Mouse (Mus musculus): Measurements from ENCODE around the gene Ifna4.

Ifna4 gene

DNA sequence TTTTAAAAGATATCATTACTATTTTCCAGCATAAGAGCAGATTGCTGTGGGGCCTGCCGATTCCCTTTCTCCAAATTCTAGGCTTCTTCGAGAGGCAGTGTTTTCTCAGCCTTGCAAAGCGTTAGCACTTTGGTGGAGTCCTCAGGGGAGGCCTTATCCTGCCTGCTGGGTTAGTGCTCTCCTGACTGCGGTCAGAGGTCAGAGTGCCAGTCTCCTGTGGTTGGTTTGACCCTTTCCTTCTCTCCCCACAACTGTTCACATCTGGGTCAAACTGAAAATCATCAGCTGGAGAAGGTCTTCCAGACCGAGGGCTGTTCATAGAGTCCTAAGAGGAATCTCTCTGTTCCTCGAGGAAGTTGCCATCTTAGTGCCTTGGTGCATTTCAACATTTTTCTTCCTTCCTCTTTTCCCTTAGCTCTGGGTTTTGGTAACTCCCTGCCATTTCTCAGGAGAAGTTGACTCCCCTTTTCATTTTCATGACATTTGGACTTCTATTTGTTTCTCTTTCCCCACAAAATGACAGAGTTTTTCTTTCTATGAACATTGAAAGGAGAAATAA lies 23.4 kb downstream of the Ifna4 start:
- DNase-seq (ENCODE audit: low read depth, low spot score): no peak

DNA sequence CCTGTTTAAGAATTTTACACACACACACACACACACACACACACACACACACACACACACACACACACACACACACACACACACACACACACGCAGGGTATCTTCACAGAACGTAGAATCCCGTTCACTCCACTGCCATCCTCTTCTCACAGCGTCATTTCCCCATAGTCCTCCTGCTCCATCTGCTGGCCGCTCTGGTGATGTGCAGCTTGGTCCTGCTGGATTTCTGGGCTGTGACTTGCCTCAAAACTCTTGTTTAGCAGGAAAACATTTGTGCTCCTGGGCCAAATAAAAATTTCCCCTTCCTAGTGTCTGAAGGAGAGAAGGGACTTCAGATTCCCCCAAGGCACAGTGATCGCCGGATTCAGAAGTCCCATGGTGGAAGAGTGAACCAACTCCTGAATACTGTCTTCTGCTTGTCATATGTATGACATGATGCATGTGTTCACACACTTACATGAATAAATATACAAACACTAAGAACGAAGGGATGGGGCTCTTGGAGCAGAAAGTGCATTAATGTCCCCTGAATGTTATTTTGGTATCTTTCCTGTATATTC lies 25.8 kb downstream of the Ifna4 start:
- DNase-seq (ENCODE audit: low read depth, low spot score): peak; percentile 34

DNA sequence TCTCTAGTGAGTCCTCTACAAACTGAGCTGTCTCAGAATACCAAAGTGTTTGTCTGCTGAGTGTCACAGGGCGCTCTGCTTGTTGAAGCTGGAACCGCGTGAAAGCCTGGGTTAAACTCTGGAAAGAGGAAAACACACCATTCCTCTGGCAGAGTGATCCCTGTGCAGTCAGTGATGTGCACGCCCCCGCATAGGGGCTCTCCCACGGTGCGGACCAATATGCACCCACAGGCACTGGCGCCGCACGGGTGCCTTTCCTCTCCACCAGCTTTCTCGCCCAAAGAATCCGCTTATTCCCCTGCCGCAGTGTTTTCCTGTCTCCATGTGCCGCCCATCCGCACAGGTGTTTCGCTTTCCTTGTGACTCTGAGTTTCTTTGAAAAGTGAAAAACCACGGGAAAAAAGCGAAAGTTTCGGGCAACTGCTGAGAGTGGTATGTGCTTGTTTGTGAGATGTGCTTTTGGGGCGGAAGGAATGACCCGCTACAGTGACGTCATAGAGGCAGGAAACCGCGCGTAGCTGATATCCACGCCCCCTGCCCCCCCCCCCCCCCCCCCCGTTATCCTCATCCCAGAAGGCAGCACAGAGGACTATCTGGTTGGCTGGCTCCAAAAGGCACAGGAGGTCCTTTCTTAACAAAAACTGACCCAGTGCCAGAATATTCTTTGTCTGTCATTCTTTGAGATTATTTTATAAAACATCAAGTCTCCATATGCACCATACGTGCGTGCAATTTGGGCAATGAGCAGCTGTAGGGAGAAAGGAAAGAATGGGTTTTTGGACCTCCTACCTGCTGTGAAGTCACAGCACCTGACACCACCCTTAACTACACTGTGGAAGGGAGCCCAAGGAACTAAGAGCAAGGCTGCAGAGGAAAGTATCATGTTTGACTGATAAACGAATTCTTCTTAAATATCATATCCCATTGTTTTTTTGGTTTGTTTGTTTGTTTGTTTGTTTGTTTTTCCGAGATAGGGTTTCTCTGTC lies 26.6 kb downstream of the Ifna4 start:
- no peak for DNase-seq (ENCODE audit: low read depth, low spot score)

DNA sequence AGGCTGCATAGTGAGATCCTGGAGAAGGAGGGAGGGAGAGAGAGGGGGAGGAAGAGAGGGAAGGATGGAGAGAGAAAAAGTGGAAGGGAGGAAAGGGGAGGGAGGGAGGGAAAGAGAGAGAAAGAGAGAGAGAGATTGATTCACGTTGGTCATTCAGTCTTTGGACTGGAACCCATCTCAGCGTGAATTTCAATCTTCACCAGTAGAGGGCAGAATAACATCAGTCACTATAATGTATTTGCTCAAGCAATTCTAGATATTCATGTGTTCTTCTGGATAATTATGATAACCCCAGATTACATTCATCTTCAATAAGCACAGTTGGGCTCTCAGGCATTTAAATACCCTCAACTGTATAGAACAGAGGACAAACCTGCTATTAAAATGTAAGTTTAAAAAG lies 31.0 kb downstream of the Ifna4 start:
- no peak for DNase-seq (ENCODE audit: low read depth, low spot score)

DNA sequence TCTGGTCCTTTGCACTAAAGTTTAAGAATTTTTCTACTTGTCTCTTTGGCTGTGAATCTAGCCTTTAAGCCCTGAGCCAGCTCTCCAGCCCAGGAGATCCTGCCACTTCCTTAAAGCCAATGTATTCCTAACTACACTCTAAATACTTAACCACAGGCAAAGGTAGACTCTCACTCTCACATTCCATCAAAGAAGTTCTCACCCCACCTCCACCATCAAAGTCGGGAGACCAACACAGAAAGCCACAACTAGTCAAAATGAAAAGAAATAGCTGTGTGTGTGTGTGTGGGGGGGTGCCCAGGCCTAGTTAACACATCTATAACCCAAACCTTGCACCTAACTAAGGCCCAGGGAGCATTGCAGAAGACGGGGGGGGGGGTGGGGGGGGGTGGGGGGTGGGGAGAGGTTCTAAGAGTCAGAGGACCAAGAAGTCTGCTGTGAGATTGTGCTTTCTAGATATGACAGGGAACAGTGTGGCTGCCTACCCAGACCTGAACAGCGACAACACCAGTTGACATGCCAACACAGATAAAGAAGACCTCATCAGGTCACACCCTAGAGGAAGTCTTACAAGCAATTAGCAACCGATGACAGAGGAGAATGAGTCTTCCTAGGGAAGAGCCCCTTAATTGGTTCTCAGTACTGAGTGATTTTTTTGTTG lies 33.9 kb downstream of the Ifna4 start:
- DNase-seq (ENCODE audit: low read depth, low spot score): no peak

DNA sequence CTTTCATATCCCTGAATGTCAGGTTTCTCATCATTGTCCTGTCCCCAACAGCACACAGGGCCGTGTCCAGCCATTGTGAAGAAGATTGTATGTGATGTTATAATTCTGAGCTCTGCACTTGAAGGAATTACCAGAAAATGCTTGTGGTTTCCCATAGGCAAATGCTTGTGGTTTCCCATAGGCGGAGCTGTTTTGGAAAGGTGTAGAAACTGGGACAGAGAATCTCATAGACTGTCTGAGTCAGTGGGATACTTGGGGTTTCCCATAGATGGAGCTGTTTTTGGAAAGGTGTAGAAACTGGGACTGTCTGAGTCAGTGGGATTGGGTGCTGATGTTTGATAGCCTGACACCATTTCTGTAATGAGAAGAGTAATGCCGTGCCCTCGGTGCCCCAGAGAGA lies 34.9 kb downstream of the Ifna4 start:
- no peak for DNase-seq (ENCODE audit: low read depth, low spot score)

DNA sequence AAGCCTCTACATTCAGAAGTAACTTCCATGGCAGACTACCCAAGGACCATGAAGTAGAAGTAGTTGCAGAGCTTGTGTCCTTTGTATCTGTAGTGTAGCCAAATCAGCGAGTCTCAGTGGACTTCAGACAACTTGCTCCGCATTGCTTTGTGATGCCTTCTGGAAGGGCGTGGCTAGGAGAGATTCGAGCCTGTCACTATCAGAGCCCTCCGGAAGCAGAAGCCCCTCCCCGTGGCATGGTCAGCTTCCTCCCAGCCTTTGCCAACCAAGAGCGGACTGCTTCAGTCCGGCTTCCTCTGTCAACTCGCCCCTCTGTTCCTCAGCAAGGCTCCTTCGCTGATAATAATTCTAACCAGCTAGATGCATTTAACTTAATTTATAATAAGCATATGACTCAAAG lies 36.6 kb downstream of the Ifna4 start:
- DNase-seq (ENCODE audit: low read depth, low spot score): no peak

DNA sequence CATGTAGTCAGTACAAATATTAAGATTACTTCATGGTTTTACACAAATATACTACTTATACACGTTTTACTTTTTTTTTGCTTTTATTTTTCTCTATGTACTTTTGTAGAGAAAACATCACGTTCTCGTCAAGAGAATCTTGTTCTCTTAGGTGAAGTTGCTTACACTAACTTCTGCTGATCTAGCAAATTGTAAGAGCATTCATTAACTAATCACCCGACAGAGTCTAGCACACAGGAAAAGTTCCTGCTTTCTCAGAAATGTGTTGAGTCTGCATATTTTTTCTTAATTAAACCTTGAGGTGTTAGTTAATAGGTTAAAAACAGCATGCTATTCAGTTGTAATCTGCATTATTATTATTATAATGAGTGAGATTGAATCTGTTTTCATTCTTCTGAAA lies 37.1 kb downstream of the Ifna4 start:
- DNase-seq (ENCODE audit: low read depth, low spot score): no peak

DNA sequence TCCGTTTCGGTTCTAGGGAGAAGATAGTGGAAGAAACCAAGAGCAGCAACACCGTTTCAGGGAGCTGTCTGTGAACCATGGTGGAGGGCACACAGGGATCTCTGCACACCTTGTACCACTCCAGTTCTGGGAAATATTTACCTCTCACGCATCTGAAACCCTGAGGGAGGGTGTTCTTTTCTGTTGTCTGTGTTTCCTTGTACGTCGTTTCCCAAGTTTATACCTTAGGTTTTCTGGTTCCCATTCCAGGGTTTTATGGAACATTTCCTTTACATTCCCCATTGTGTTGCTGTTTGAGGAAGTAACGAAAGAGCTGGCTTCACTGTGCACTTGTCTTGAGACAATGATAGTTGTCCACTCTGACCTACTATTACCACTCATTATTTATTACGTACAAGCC lies 38.4 kb downstream of the Ifna4 start, which contains the start of gene Ifne:
Gene Ifne, minus strand, starts transcription at position 101 of the 400 bp plus-strand sequence.
- no peak for DNase-seq (ENCODE audit: low read depth, low spot score)

DNA sequence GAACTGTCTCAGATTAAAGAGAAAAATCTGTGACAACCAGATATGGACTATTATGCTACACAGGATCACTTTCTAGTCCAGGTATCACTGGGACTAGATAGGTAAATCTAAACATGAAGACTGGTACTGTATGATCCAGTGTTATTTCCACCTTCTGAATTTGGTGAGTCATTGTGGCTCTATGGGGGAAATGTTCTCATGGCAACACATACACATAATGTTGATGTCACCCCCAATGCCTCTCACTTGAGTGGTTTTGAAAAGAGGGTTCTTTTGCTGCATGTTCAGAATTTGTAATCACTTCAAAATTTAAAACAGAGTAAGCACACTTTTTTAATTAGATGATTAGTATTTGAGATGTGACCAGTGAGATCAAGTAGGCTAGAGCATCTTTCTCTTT lies 46.6 kb downstream of the Ifna4 start:
- DNase-seq (ENCODE audit: low read depth, low spot score): no peak
